Mouse (Mus musculus): ENCODE results near the gene Prss23. TPM values are rescaled to one million over a fixed set of nuclear protein-coding genes. Genes with fewer than 3 reads are reported as not detected.

Gene Prss23
- polyA plus RNA-seq, 1 experiment from 2014 or later = 10.2 TPM

Other genes with a start within 250 kb of the Prss23 start
- gene Tmem135, start 123.0 kb downstream of the Prss23 start, polyA plus RNA-seq (2015; fragmentation: Nextera tagmentation; extraction: Ambion mirVana) = 26.9 and 28.8 TPM in 2 replicates
- 1.6 and 1.7 TPM in 2 replicates for gene Fzd4, start 122.8 kb downstream of the Prss23 start, polyA plus RNA-seq (2015; fragmentation: Nextera tagmentation; extraction: Ambion mirVana)
- 10.1 and 13.8 TPM in 2 replicates for gene Me3, start 105.2 kb upstream of the Prss23 start, polyA plus RNA-seq (2015; fragmentation: Nextera tagmentation; extraction: Ambion mirVana)

All from midbrain, embryonic 16.5 days (tissue).